Mouse (Mus musculus) forebrain, embryonic 12.5 days (tissue): ENCODE results near the gene Gm47996. TPM values are rescaled to one million over a fixed set of nuclear protein-coding genes. Genes with fewer than 3 reads are reported as not detected.

Experiments used
- ATAC-seq: fragments of 200-750 bp; cut with Nextera tagmentation; 2 replicates; pipeline ENCODE4 v1.8.0; 2017; ENCODE audit warnings: moderate TSS enrichment; ENCODE audit not compliant: low FRiP score
- H3K27ac ChIP-seq: fragments of 300-500 bp; sonication (generic); 2 replicates; pipeline ENCODE4 v1.5.1; 2016; ENCODE audit warnings: mild to moderate bottlenecking
- H3K27me3 ChIP-seq: fragments of 300-500 bp; sonication (generic); 2 replicates; pipeline ENCODE4 v1.6.1; 2016; ENCODE audit warnings: mild to moderate bottlenecking
- H3K36me3 ChIP-seq: fragments of 300-500 bp; sonication (generic); replicated peaks from 2 replicates; pipeline ENCODE4 v1.6.1; 2016; ENCODE audit warnings: mild to moderate bottlenecking
- H3K4me1 ChIP-seq: fragments of 300-500 bp; sonication (generic); 2 replicates; pipeline ENCODE4 v1.6.1; 2016
- H3K4me2 ChIP-seq: fragments of 300-500 bp; sonication (generic); 2 replicates; pipeline ENCODE4 v1.6.1; 2016; ENCODE audit warnings: mild to moderate bottlenecking, moderate library complexity
- H3K4me3 ChIP-seq: fragments of 300-500 bp; sonication (generic); replicated peaks from 2 replicates; pipeline ENCODE4 v1.5.1; 2016; ENCODE audit warnings: mild to moderate bottlenecking
- H3K9ac ChIP-seq: fragments of 300-500 bp; sonication (generic); 2 replicates; pipeline ENCODE4 v1.6.1; 2016; ENCODE audit warnings: mild to moderate bottlenecking
- H3K9me3 ChIP-seq: fragments of 300-500 bp; sonication (generic); 2 replicates; pipeline ENCODE4 v1.6.1; 2016
- WGBS: fragments of 180-500 bp; shearing (Covaris S2); methylation state at CpG from one replicate; pipeline ENCODE4 v1.1.7; 2016; 5-methylcytosine and 5-hydroxymethylcytosine counted together
- polyA plus RNA-seq: library from polyadenylated mRNA; unstranded; fragments of >200 nt; fragmentation: Nextera tagmentation; extraction: Ambion mirVana; gene quantifications from 2 replicates; pipeline ENCODE4 v1.2.1, GENCODE M21; 2016

The Gm47996 gene
- polyA plus RNA-seq, 1 experiment from 2014 or later: not detected

- Histone ChIP-seq H3K27ac (no peak overlapping the region), H3K9me3 (no peaks in the 10 kb centered on the region), H3K4me1 (peaks cover 10% of the 10 kb centered on the region), H3K4me3 (no peak overlapping the region), H3K4me2 (no peak overlapping the region), H3K36me3 (no peaks in the 10 kb centered on the region), H3K9ac (no peak overlapping the region), H3K27me3 (no peaks in the 10 kb centered on the region)
- ATAC-seq: no peak
- 79% methylated on average over 13 of the region's 13 CpGs for WGBS
Observed at GRCm38 (mm10) chr1:151236141-151236930, 26.4 kb downstream of the Gm47996 start.

- Histone ChIP-seq H3K4me3 (no peak overlapping the region), H3K27me3 (no peaks in the 10 kb centered on the region), H3K36me3 (no peaks in the 10 kb centered on the region), H3K27ac (no peak overlapping the region), H3K4me1 (peaks cover 10% of the 10 kb centered on the region), H3K4me2 (no peak overlapping the region), H3K9me3 (no peaks in the 10 kb centered on the region), H3K9ac (no peak overlapping the region)
- no peak for ATAC-seq
- 90% methylated on average over 3 of the region's 3 CpGs for WGBS
Observed at GRCm38 (mm10) chr1:151237780-151238179, 27.8 kb downstream of the Gm47996 start.

- 90% methylated on average over 4 of the region's 4 CpGs for WGBS
Observed at GRCm38 (mm10) chr1:151243332-151243731, 33.4 kb downstream of the Gm47996 start.

GRCm38 (mm10) chr1:151244013-151244412, 34.1 kb downstream of the Gm47996 start:
- H3K4me3 ChIP-seq: no peak overlapping the region
- H3K4me2 ChIP-seq: no peak overlapping the region
- ATAC-seq: no peak
- no peaks in the 10 kb centered on the region for H3K9me3 ChIP-seq
- no peak overlapping the region for H3K9ac ChIP-seq
- no peak overlapping the region for H3K27ac ChIP-seq
- H3K4me1 ChIP-seq: no peaks in the 10 kb centered on the region
- 92% methylated on average over 5 of the region's 5 CpGs for WGBS
- no peaks in the 10 kb centered on the region for H3K36me3 ChIP-seq
- no peaks in the 10 kb centered on the region for H3K27me3 ChIP-seq

More at GRCm38 (mm10) chr1:151243332-151243731, 33.4 kb downstream of the Gm47996 start:
- Histone ChIP-seq H3K36me3 (no peaks in the 10 kb centered on the region), H3K9me3 (no peaks in the 10 kb centered on the region), H3K27me3 (no peaks in the 10 kb centered on the region), H3K4me2 (no peak overlapping the region), H3K27ac (no peak overlapping the region), H3K9ac (no peak overlapping the region), H3K4me3 (no peak overlapping the region), H3K4me1 (no peaks in the 10 kb centered on the region)
- no peak for ATAC-seq

GRCm38 (mm10) chr1:151244761-151245160, 34.8 kb downstream of the Gm47996 start:
- Histone ChIP-seq H3K4me2 (no peak overlapping the region), H3K4me3 (no peak overlapping the region), H3K36me3 (no peaks in the 10 kb centered on the region), H3K27me3 (no peaks in the 10 kb centered on the region), H3K4me1 (no peaks in the 10 kb centered on the region), H3K27ac (no peak overlapping the region), H3K9me3 (no peaks in the 10 kb centered on the region), H3K9ac (no peak overlapping the region)
- WGBS: 91% methylated on average over 4 of the region's 4 CpGs
- ATAC-seq: no peak

GRCm38 (mm10) chr1:151245165-151245564, 35.2 kb downstream of the Gm47996 start:
- H3K9ac ChIP-seq: no peak overlapping the region
- no peak overlapping the region for H3K27ac ChIP-seq
- no peaks in the 10 kb centered on the region for H3K9me3 ChIP-seq
- no peaks in the 10 kb centered on the region for H3K36me3 ChIP-seq
- WGBS: 92% methylated on average over 10 of the region's 10 CpGs
- H3K4me3 ChIP-seq: no peak overlapping the region
- no peaks in the 10 kb centered on the region for H3K4me1 ChIP-seq
- no peaks in the 10 kb centered on the region for H3K27me3 ChIP-seq
- ATAC-seq: no peak
- H3K4me2 ChIP-seq: no peak overlapping the region

- peaks cover 2% of the 10 kb centered on the region; the same call in 1 of the 2 replicates for H3K4me1 ChIP-seq
- H3K36me3 ChIP-seq: no peaks in the 10 kb centered on the region
- 64% methylated on average over 2 of the region's 2 CpGs for WGBS
- no peak overlapping the region for H3K4me3 ChIP-seq
- no peak overlapping the region for H3K4me2 ChIP-seq
- no peaks in the 10 kb centered on the region for H3K9me3 ChIP-seq
- ATAC-seq: no peak
- H3K27me3 ChIP-seq: no peaks in the 10 kb centered on the region
- no peak overlapping the region for H3K9ac ChIP-seq
- no peak overlapping the region for H3K27ac ChIP-seq
Observed at GRCm38 (mm10) chr1:151245846-151246245, 35.9 kb downstream of the Gm47996 start.

GRCm38 (mm10) chr1:151250109-151250508, 40.2 kb downstream of the Gm47996 start:
- Histone ChIP-seq H3K9me3 (no peaks in the 10 kb centered on the region), H3K9ac (no peak overlapping the region), H3K27ac (no peak overlapping the region), H3K4me2 (no peak overlapping the region), H3K36me3 (no peaks in the 10 kb centered on the region), H3K4me1 (peaks cover 7% of the 10 kb centered on the region), H3K27me3 (no peaks in the 10 kb centered on the region), H3K4me3 (no peak overlapping the region)
- 90% methylated on average over 3 of the region's 3 CpGs for WGBS
- ATAC-seq: no peak

- Histone ChIP-seq H3K4me1 (peaks cover 7% of the 10 kb centered on the region), H3K4me3 (no peak overlapping the region), H3K9ac (no peak overlapping the region), H3K9me3 (no peaks in the 10 kb centered on the region), H3K4me2 (no peak overlapping the region), H3K27me3 (no peaks in the 10 kb centered on the region), H3K27ac (no peak overlapping the region), H3K36me3 (no peaks in the 10 kb centered on the region)
- WGBS: 68% methylated on average over 18 of the region's 18 CpGs
- no peak for ATAC-seq
Observed at GRCm38 (mm10) chr1:151250529-151251193, 40.7 kb downstream of the Gm47996 start.

- WGBS: 84% methylated on average over 14 of the region's 14 CpGs
Observed at GRCm38 (mm10) chr1:151251194-151252010, 41.5 kb downstream of the Gm47996 start.

GRCm38 (mm10) chr1:151255422-151255821, 45.5 kb downstream of the Gm47996 start:
- no peaks in the 10 kb centered on the region for H3K36me3 ChIP-seq
- no peak for ATAC-seq
- no peaks in the 10 kb centered on the region for H3K9me3 ChIP-seq
- no peak overlapping the region for H3K9ac ChIP-seq
- H3K27ac ChIP-seq: no peak overlapping the region
- WGBS: 78% methylated on average over 5 of the region's 5 CpGs
- peaks cover 19% of the 10 kb centered on the region for H3K4me1 ChIP-seq
- H3K4me2 ChIP-seq: no peak overlapping the region
- no peak overlapping the region for H3K4me3 ChIP-seq
- H3K27me3 ChIP-seq: no peaks in the 10 kb centered on the region

More at GRCm38 (mm10) chr1:151251194-151252010, 41.5 kb downstream of the Gm47996 start:
- Histone ChIP-seq H3K27me3 (no peaks in the 10 kb centered on the region), H3K4me2 (no peak overlapping the region), H3K4me3 (no peak overlapping the region), H3K9me3 (no peaks in the 10 kb centered on the region), H3K27ac (no peak overlapping the region), H3K4me1 (peaks cover 7% of the 10 kb centered on the region), H3K36me3 (no peaks in the 10 kb centered on the region), H3K9ac (no peak overlapping the region)
- ATAC-seq: no peak
